Mouse (Mus musculus) liver, embryonic 11.5 days (tissue): ENCODE results near the gene Sec11a. TPM values are rescaled to one million over a fixed set of nuclear protein-coding genes. Genes with fewer than 3 reads are reported as not detected.
A peak's percentile ranks its signal among the peaks of the same experiment; 100 is the strongest.

ENCODE experiments used
- ATAC-seq: fragments of 200-750 bp; cut with Nextera tagmentation; replicated peaks from 2 replicates; pipeline ENCODE4 v1.8.0; 2017; ENCODE audit warnings: moderate number of reproducible peaks, mild to moderate bottlenecking, moderate TSS enrichment, moderate library complexity; ENCODE audit not compliant: low FRiP score
- DNase-seq: peaks from one replicate; pipeline ENCODE4 v3.0.0-alpha.2; 2017; ENCODE audit warnings: low spot score
- H3K27ac ChIP-seq: fragments of 300-500 bp; sonication (generic); 2 replicates; pipeline ENCODE4 v1.5.1; 2014; ENCODE audit warnings: mild to moderate bottlenecking, low read depth, low read length, control low read depth
- H3K27me3 ChIP-seq: fragments of 300-500 bp; sonication (generic); replicated peaks from 2 replicates; pipeline ENCODE4 v1.6.1; 2014; ENCODE audit warnings: low read length, mixed read lengths; ENCODE audit not compliant: control insufficient read depth, insufficient read depth
- H3K36me3 ChIP-seq: fragments of 300-500 bp; sonication (generic); 2 replicates; pipeline ENCODE4 v1.6.1; 2014; ENCODE audit warnings: mild to moderate bottlenecking, low read length, moderate library complexity, mixed read lengths; ENCODE audit not compliant: control insufficient read depth, insufficient read depth
- H3K4me1 ChIP-seq: fragments of 300-500 bp; sonication (generic); replicated peaks from 2 replicates; pipeline ENCODE4 v1.6.1; 2014; ENCODE audit warnings: low read length, mixed read lengths; ENCODE audit not compliant: control insufficient read depth, insufficient read depth
- H3K4me2 ChIP-seq: fragments of 300-500 bp; sonication (generic); 2 replicates; pipeline ENCODE4 v1.6.1; 2014; ENCODE audit warnings: mild to moderate bottlenecking, control low read depth, moderate library complexity
- H3K4me3 ChIP-seq: fragments of 300-500 bp; sonication (generic); 2 replicates; pipeline ENCODE4 v1.5.1; 2014; ENCODE audit warnings: low read depth, low read length, control low read depth
- H3K9ac ChIP-seq: fragments of 300-500 bp; sonication (generic); 2 replicates; pipeline ENCODE4 v1.6.1; 2014; ENCODE audit warnings: low read depth, low read length, control low read depth
- H3K9me3 ChIP-seq: fragments of 300-500 bp; sonication (generic); 2 replicates; pipeline ENCODE4 v1.6.1; 2016; ENCODE audit warnings: low read length, inconsistent platforms, mixed read lengths; ENCODE audit not compliant: control insufficient read depth
- WGBS: fragments of 180-500 bp; shearing (Covaris S2); extraction: QIAGEN DNeasy Blood & Tissue Kit; methylation state at CpG from one replicate; pipeline ENCODE4 v1.1.7; 2014; 5-methylcytosine and 5-hydroxymethylcytosine counted together
- polyA plus RNA-seq: library from polyadenylated mRNA; unstranded; fragments of >200 nt; fragmentation: Nextera tagmentation; extraction: Ambion mirVana; gene quantifications from 2 replicates; pipeline ENCODE4 v1.2.1, GENCODE M21; 2014

Sec11a gene
- polyA plus RNA-seq, 1 experiment from 2014 or later: 180 TPM

- H3K27ac ChIP-seq: no peak overlapping the region
- no peak for ATAC-seq
- no peak for DNase-seq
- no peaks in the 10 kb centered on the region for H3K27me3 ChIP-seq
- no peak overlapping the region for H3K9ac ChIP-seq
- H3K4me2 ChIP-seq: no peak overlapping the region
- peaks cover 10% of the 10 kb centered on the region; the same call in 1 of the 2 replicates for H3K4me1 ChIP-seq
- peaks cover 24% of the 10 kb centered on the region for H3K36me3 ChIP-seq
- H3K4me3 ChIP-seq: no peak overlapping the region
- WGBS: 77% methylated on average over 7 of the region's 7 CpGs
- H3K9me3 ChIP-seq: no peaks in the 10 kb centered on the region
Measured at GRCm38 (mm10) chr7:80897134-80897533, 50.4 kb downstream of the Sec11a start.

- no peaks in the 10 kb centered on the region for H3K9me3 ChIP-seq
- H3K27me3 ChIP-seq: no peaks in the 10 kb centered on the region
- WGBS: 92% methylated on average over 14 of the region's 14 CpGs
- H3K4me2 ChIP-seq: no peak overlapping the region
- ATAC-seq (no peak), DNase-seq (no peak)
- no peak overlapping the region for H3K9ac ChIP-seq
- H3K36me3 ChIP-seq: peaks cover 37% of the 10 kb centered on the region
- no peak overlapping the region for H3K4me3 ChIP-seq
- H3K27ac ChIP-seq: no peak overlapping the region
- peaks cover 3% of the 10 kb centered on the region; the same call in 1 of the 2 replicates for H3K4me1 ChIP-seq
Measured at GRCm38 (mm10) chr7:80894815-80895519, 52.6 kb downstream of the Sec11a start.

GRCm38 (mm10) chr7:80894196-80894595, 53.4 kb downstream of the Sec11a start:
- H3K4me1 ChIP-seq: peaks cover 6% of the 10 kb centered on the region; the same call in 1 of the 2 replicates
- 84% methylated on average over 7 of the region's 7 CpGs for WGBS
- H3K36me3 ChIP-seq: peaks cover 37% of the 10 kb centered on the region

GRCm38 (mm10) chr7:80893753-80894129, 53.8 kb downstream of the Sec11a start:
- 81% methylated on average over 6 of the region's 6 CpGs for whole genome bisulfite sequencing
- no peaks in the 10 kb centered on the region for H3K27me3 ChIP-seq
- peaks cover 38% of the 10 kb centered on the region for H3K36me3 ChIP-seq
- H3K9me3 ChIP-seq: no peaks in the 10 kb centered on the region
- ATAC-seq (no peak), DNase-seq (no peak)
- H3K27ac ChIP-seq: no peak overlapping the region
- no peak overlapping the region for H3K4me2 ChIP-seq
- H3K4me1 ChIP-seq: peaks cover 11% of the 10 kb centered on the region; the same call in 1 of the 2 replicates
- no peak overlapping the region for H3K9ac ChIP-seq
- H3K4me3 ChIP-seq: no peak overlapping the region

More at GRCm38 (mm10) chr7:80894196-80894595, 53.4 kb downstream of the Sec11a start:
- no peaks in the 10 kb centered on the region for H3K27me3 ChIP-seq
- H3K4me2 ChIP-seq: no peak overlapping the region
- no peak overlapping the region for H3K4me3 ChIP-seq
- ATAC-seq (no peak), DNase-seq (no peak)
- H3K27ac ChIP-seq: no peak overlapping the region
- no peak overlapping the region for H3K9ac ChIP-seq
- no peaks in the 10 kb centered on the region for H3K9me3 ChIP-seq

- peaks cover 36% of the 10 kb centered on the region for H3K36me3 ChIP-seq
- WGBS: 93% methylated on average over 15 of the region's 15 CpGs
- H3K9me3 ChIP-seq: no peaks in the 10 kb centered on the region
- no peak for DNase-seq
- no peak overlapping the region for H3K4me3 ChIP-seq
- no peak overlapping the region for H3K4me2 ChIP-seq
- H3K4me1 ChIP-seq: peaks cover 12% of the 10 kb centered on the region; the same call in 1 of the 2 replicates
- ATAC-seq: no peak
- H3K27me3 ChIP-seq: no peaks in the 10 kb centered on the region
- no peak overlapping the region for H3K27ac ChIP-seq
- H3K9ac ChIP-seq: no peak overlapping the region
Measured at GRCm38 (mm10) chr7:80893086-80893752, 54.4 kb downstream of the Sec11a start.

GRCm38 (mm10) chr7:80889841-80890241, 57.7 kb downstream of the Sec11a start:
- H3K27ac ChIP-seq: no peak overlapping the region
- H3K36me3 ChIP-seq: peaks cover 29% of the 10 kb centered on the region
- H3K9ac ChIP-seq: peak overlapping the region; percentile 28; the same call in 1 of the 2 replicates
- no peaks in the 10 kb centered on the region for H3K9me3 ChIP-seq
- no peak for DNase-seq
- H3K27me3 ChIP-seq: no peaks in the 10 kb centered on the region
- H3K4me3 ChIP-seq: no peak overlapping the region
- no peak overlapping the region for H3K4me2 ChIP-seq
- ATAC-seq: no peak
- 67% methylated on average over 13 of the region's 13 CpGs for WGBS
- peaks cover 12% of the 10 kb centered on the region; the same call in 1 of the 2 replicates for H3K4me1 ChIP-seq

- Histone ChIP-seq H3K27ac (no peak overlapping the region), H3K4me1 (peaks cover 12% of the 10 kb centered on the region; the same call in 1 of the 2 replicates), H3K27me3 (no peaks in the 10 kb centered on the region), H3K36me3 (peaks cover 25% of the 10 kb centered on the region), H3K9ac (peak overlapping the region; percentile 28; the same call in 1 of the 2 replicates), H3K9me3 (no peaks in the 10 kb centered on the region), H3K4me2 (no peak overlapping the region), H3K4me3 (no peak overlapping the region)
- ATAC-seq (peak; percentile 44; the same call in 1 of the 2 replicates), DNase-seq (peak; percentile 52)
- WGBS: 61% methylated on average over 9 of the region's 9 CpGs
Measured at GRCm38 (mm10) chr7:80889021-80889511, 58.5 kb downstream of the Sec11a start.

GRCm38 (mm10) chr7:80888595-80888994, 59.0 kb downstream of the Sec11a start:
- H3K4me3 ChIP-seq: no peak overlapping the region
- H3K36me3 ChIP-seq: peaks cover 25% of the 10 kb centered on the region
- H3K4me2 ChIP-seq: no peak overlapping the region
- H3K4me1 ChIP-seq: peaks cover 12% of the 10 kb centered on the region; the same call in 1 of the 2 replicates
- no peak overlapping the region for H3K27ac ChIP-seq
- no peak overlapping the region for H3K9ac ChIP-seq
- ATAC-seq (no peak), DNase-seq (no peak)
- no peaks in the 10 kb centered on the region for H3K27me3 ChIP-seq
- H3K9me3 ChIP-seq: no peaks in the 10 kb centered on the region
- 84% methylated on average over 7 of the region's 7 CpGs for WGBS
